Mouse (Mus musculus) lung, postnatal 0 days (tissue): Measurements from ENCODE around the gene Gas2l1. TPM values are rescaled to one million over a fixed set of nuclear protein-coding genes. Genes with fewer than 3 reads are reported as not detected.

ENCODE experiments used
- ATAC-seq: fragments of 200-750 bp; cut with Nextera tagmentation; 2 replicates; pipeline ENCODE4 v1.8.0; 2017; ENCODE audit warnings: moderate library complexity
- DNase-seq: peaks from one replicate; pipeline ENCODE4 v3.0.0-alpha.2; 2016; ENCODE audit warnings: low spot score
- H3K27ac ChIP-seq: fragments of 300-500 bp; sonication (generic); 2 replicates; pipeline ENCODE4 v1.5.1; 2014; ENCODE audit warnings: antibody characterized with exemption, mild to moderate bottlenecking, low read length, mixed read lengths
- H3K27me3 ChIP-seq: fragments of 300-500 bp; sonication (generic); replicated peaks from 2 replicates; pipeline ENCODE4 v1.6.1; 2014; ENCODE audit warnings: low read length, mixed read lengths; ENCODE audit not compliant: insufficient read depth
- H3K36me3 ChIP-seq: fragments of 300-500 bp; sonication (generic); 2 replicates; pipeline ENCODE4 v1.6.1; 2014; ENCODE audit warnings: low read length, mixed read lengths; ENCODE audit not compliant: insufficient read depth
- H3K4me1 ChIP-seq: fragments of 300-500 bp; sonication (generic); 2 replicates; pipeline ENCODE4 v1.6.1; 2014; ENCODE audit warnings: antibody characterized with exemption, low read depth, low read length, mixed read lengths; ENCODE audit not compliant: insufficient read depth
- H3K4me2 ChIP-seq: fragments of 300-500 bp; sonication (generic); replicated peaks from 2 replicates; pipeline ENCODE4 v1.6.1; 2014; ENCODE audit warnings: low read depth, mild to moderate bottlenecking, low read length, moderate library complexity, mixed read lengths
- H3K4me3 ChIP-seq: fragments of 300-500 bp; sonication (generic); 2 replicates; pipeline ENCODE4 v1.5.1; 2014; ENCODE audit warnings: low read depth, low read length
- H3K9ac ChIP-seq: fragments of 300-500 bp; sonication (generic); replicated peaks from 2 replicates; pipeline ENCODE4 v1.6.1; 2014; ENCODE audit warnings: low read depth, mild to moderate bottlenecking
- H3K9me3 ChIP-seq: fragments of 300-500 bp; sonication (generic); 2 replicates; pipeline ENCODE4 v1.6.1; 2016; ENCODE audit warnings: low read length, mixed read lengths
- CTCF ChIP-seq: IDR thresholded peaks from 2 replicates; pipeline ENCODE4 v1.5.1; 2016; ENCODE audit warnings: antibody characterized with exemption, mild to moderate bottlenecking
- EP300 ChIP-seq: IDR thresholded peaks from 2 replicates; pipeline ENCODE4 v1.6.1; 2016; ENCODE audit warnings: antibody characterized with exemption, mild to moderate bottlenecking, control low read depth
- WGBS: fragments of 180-500 bp; shearing (Covaris S2); extraction: QIAGEN DNeasy Blood & Tissue Kit; methylation state at CpG from one replicate; pipeline ENCODE4 v1.1.7; 2014; 5-methylcytosine and 5-hydroxymethylcytosine counted together
- polyA plus RNA-seq: library from polyadenylated mRNA; unstranded; fragments of >200 nt; fragmentation: Nextera tagmentation; extraction: Ambion mirVana; gene quantifications from 2 replicates; pipeline ENCODE4 v1.2.1, GENCODE M21; 2015

Gas2l1 gene
- polyA plus RNA-seq, 1 experiment from 2014 or later: 33.3 TPM

DNA sequence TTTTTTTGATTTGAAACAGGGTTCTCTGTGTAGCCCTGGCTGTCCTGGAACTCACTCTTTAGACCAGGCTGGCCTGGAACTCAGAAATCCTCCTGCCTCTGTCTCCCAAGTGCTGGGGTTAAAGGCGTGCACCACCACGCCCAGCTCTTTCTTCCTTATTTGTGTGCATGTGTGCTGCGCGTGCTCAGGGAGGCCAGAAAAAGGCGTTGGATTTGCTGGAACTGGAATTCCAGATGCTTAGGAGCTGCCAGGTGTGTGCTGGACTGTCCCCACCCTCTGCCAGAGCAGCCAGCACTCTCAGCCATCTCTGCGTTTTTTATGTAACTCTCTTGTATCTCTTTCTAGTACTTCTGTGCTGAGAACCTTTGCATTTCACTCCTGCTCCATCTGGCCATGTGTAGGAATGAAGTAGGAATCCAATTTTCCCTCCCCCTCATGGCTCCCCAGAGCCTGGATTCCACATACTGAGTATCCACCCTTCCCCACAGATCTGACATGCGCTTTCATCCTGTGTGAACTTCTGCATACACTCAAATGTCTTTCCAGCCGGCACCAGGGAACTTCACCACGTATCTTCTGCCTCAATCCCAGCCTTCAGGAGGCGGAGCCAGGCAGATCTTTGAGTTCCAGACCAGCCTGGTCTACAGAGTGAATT lies 12.8 kb downstream of the Gas2l1 start:
- Histone ChIP-seq H3K27ac (no peak overlapping the region), H3K9ac (no peak overlapping the region), H3K36me3 (no peaks in the 10 kb centered on the region), H3K9me3 (no peaks in the 10 kb centered on the region), H3K27me3 (peaks cover 10% of the 10 kb centered on the region), H3K4me2 (no peak overlapping the region), H3K4me1 (no peaks in the 10 kb centered on the region), H3K4me3 (no peak overlapping the region)
- TF ChIP-seq EP300: no peak
- no peak for TF ChIP-seq CTCF
- no peak for DNase-seq
- ATAC-seq: no peak
- WGBS: 66% methylated on average over 10 of the region's 10 CpGs

GRCm38 (mm10) chr11:5051629-5052028 lies 13.5 kb downstream of the Gas2l1 start:
- WGBS: 75% methylated on average over 10 of the region's 10 CpGs
- Histone ChIP-seq H3K9ac (no peak overlapping the region), H3K27ac (no peak overlapping the region), H3K4me1 (no peaks in the 10 kb centered on the region), H3K4me2 (no peak overlapping the region), H3K9me3 (no peaks in the 10 kb centered on the region), H3K36me3 (no peaks in the 10 kb centered on the region), H3K27me3 (peaks cover 3% of the 10 kb centered on the region; the same call in 1 of the 2 replicates), H3K4me3 (no peak overlapping the region)
- DNase-seq (no peak), ATAC-seq (no peak)
- TF ChIP-seq CTCF (no peak), EP300 (no peak)

- H3K36me3 ChIP-seq: peaks cover 10% of the 10 kb centered on the region
- H3K9ac ChIP-seq: no peak overlapping the region
- H3K9me3 ChIP-seq: no peaks in the 10 kb centered on the region
- no peak overlapping the region for H3K27ac ChIP-seq
- no peak for ATAC-seq
- no peaks in the 10 kb centered on the region for H3K4me1 ChIP-seq
- WGBS: 47% methylated on average over 12 of the region's 12 CpGs
- H3K4me2 ChIP-seq: no peak overlapping the region
- TF ChIP-seq CTCF: no peak
- no peak for TF ChIP-seq EP300
- no peak for DNase-seq
- no peaks in the 10 kb centered on the region for H3K27me3 ChIP-seq
- no peak overlapping the region for H3K4me3 ChIP-seq
Observed at GRCm38 (mm10) chr11:5046321-5046926, 18.7 kb downstream of the Gas2l1 start.

DNA sequence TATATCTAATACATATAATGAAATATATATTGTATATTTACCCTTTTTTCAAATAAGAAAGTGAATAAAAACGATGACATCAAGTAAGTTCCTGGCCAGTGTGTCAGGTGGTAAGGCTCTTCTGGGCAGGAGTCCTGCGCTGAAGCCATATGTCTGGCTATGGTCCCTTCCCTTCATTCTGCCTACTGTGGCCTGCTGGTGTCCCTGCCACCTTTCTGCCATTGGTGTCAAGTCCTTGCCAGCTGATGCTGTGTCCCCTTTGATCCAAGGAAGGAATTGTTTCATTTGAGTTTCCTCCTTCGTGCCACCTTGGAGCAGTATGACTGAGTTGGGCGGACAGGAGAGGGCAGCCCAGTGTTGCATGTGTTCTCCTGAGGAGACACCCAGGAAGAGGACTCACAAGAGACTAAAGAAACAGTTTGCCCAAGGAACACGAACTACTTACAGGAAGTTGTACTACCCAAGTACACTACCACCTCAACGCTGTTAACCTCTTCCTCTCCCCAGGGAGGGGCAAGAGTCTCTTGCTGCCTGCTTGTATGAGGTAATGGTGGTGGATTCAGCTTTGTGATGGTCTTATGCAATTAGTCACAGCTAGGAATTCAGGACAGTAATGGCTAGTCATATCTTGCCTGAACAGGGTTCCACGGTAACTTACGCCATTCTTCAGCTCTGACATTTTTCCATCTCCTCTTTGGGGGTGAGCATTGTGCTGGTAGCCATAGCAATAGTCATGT lies 22.3 kb downstream of the Gas2l1 start:
- DNase-seq (no peak), ATAC-seq (no peak)
- H3K4me3 ChIP-seq: no peak overlapping the region
- peaks cover 12% of the 10 kb centered on the region for H3K36me3 ChIP-seq
- no peak overlapping the region for H3K27ac ChIP-seq
- H3K4me1 ChIP-seq: no peaks in the 10 kb centered on the region
- H3K27me3 ChIP-seq: no peaks in the 10 kb centered on the region
- H3K9ac ChIP-seq: no peak overlapping the region
- no peak overlapping the region for H3K4me2 ChIP-seq
- no peak for TF ChIP-seq EP300
- TF ChIP-seq CTCF: no peak
- H3K9me3 ChIP-seq: no peaks in the 10 kb centered on the region
- 73% methylated on average over 8 of the region's 8 CpGs for WGBS

- ATAC-seq (no peak), DNase-seq (no peak)
- H3K4me1 ChIP-seq: no peaks in the 10 kb centered on the region
- H3K27me3 ChIP-seq: no peaks in the 10 kb centered on the region
- H3K36me3 ChIP-seq: peaks cover 17% of the 10 kb centered on the region
- no peak overlapping the region for H3K9ac ChIP-seq
- no peaks in the 10 kb centered on the region for H3K9me3 ChIP-seq
- TF ChIP-seq CTCF: no peak
- TF ChIP-seq EP300: no peak
- 67% methylated on average over 17 of the region's 18 CpGs for WGBS
- H3K27ac ChIP-seq: no peak overlapping the region
- H3K4me2 ChIP-seq: no peak overlapping the region
- H3K4me3 ChIP-seq: no peak overlapping the region
Observed at GRCm38 (mm10) chr11:5041144-5041780, 23.9 kb downstream of the Gas2l1 start.

- no peaks in the 10 kb centered on the region for H3K27me3 ChIP-seq
- no peaks in the 10 kb centered on the region for H3K4me1 ChIP-seq
- H3K36me3 ChIP-seq: peaks cover 17% of the 10 kb centered on the region
- DNase-seq: no peak
- no peak overlapping the region for H3K4me3 ChIP-seq
- no peak overlapping the region for H3K4me2 ChIP-seq
- TF ChIP-seq EP300: no peak
- WGBS: 93% methylated on average over 5 of the region's 5 CpGs
- H3K9me3 ChIP-seq: no peaks in the 10 kb centered on the region
- H3K9ac ChIP-seq: no peak overlapping the region
- H3K27ac ChIP-seq: no peak overlapping the region
- ATAC-seq: no peak
Observed at GRCm38 (mm10) chr11:5040585-5040984, 24.5 kb downstream of the Gas2l1 start.
